Mouse (Mus musculus) ES-E14 (cell line): ENCODE data around the gene Esam. TPM values are rescaled to one million over a fixed set of nuclear protein-coding genes. Genes with fewer than 3 reads are reported as not detected.

Experiments used
- DNase-seq: peaks from one replicate; pipeline ENCODE4 v3.0.0-alpha.2; 2013; ENCODE audit warnings: low read depth, low spot score
- H3K27ac ChIP-seq: 2 replicates; pipeline ENCODE4 v1.5.1; 2012; ENCODE audit warnings: low read depth, mild to moderate bottlenecking, low read length, moderate library complexity, mixed read lengths; ENCODE audit not compliant: poor library complexity, insufficient read depth, severe bottlenecking
- H3K36me3 ChIP-seq: 2 replicates; pipeline ENCODE4 v1.6.1; 2012; ENCODE audit warnings: mild to moderate bottlenecking, low read length, moderate library complexity, mixed read lengths; ENCODE audit not compliant: control insufficient read depth, poor library complexity, insufficient read depth, severe bottlenecking
- H3K4me1 ChIP-seq, 2 experiments: fragments of 150-350 bp in 1 of 2; sonication (generic) in 1 of 2; 2 replicates each; pipeline ENCODE4 v1.6.1; 2012; ENCODE audit warnings: low read length in 2 of 2, mild to moderate bottlenecking in 1 of 2, mixed read lengths in 1 of 2; ENCODE audit not compliant: control insufficient read depth in 2 of 2, insufficient read depth in 2 of 2, poor library complexity in 1 of 2
- H3K4me3 ChIP-seq, 2 experiments: fragments of 150-350 bp in 1 of 2; sonication (generic) in 1 of 2; 2 replicates each; pipeline ENCODE4 v1.5.1; 2012; ENCODE audit warnings: low read length in 2 of 2, low read depth in 1 of 2, mild to moderate bottlenecking in 1 of 2, mixed read lengths in 1 of 2; ENCODE audit not compliant: insufficient read depth in 1 of 2, poor library complexity in 1 of 2, severe bottlenecking in 1 of 2
- H3K9ac ChIP-seq: 2 replicates; pipeline ENCODE4 v1.6.1; 2012; ENCODE audit warnings: low read depth, mild to moderate bottlenecking, low read length, mixed read lengths; ENCODE audit not compliant: poor library complexity, insufficient read depth, severe bottlenecking
- H3K9me3 ChIP-seq: fragments of 150-350 bp; sonication (generic); 2 replicates; pipeline ENCODE4 v1.6.1; 2012; ENCODE audit warnings: low read depth, mild to moderate bottlenecking, low read length; ENCODE audit not compliant: control insufficient read depth, insufficient read depth
- CHD2 ChIP-seq: IDR thresholded peaks from 2 replicates; pipeline ENCODE4 v1.6.1; 2014; ENCODE audit warnings: mild to moderate bottlenecking, low read depth, low read length, inconsistent platforms
- HCFC1 ChIP-seq: IDR thresholded peaks from 2 replicates; pipeline ENCODE4 v1.6.1; 2012; ENCODE audit warnings: low read length, inconsistent platforms, borderline replicate concordance; ENCODE audit not compliant: insufficient read depth
- MAFK ChIP-seq: IDR thresholded peaks from 2 replicates; pipeline ENCODE4 v1.6.1; 2014; ENCODE audit warnings: mild to moderate bottlenecking, low read depth, low read length, inconsistent platforms; ENCODE audit not compliant: insufficient read depth
- ZC3H11A ChIP-seq: IDR thresholded peaks from 2 replicates; pipeline ENCODE4 v1.6.1; 2012; ENCODE audit warnings: low read depth, mild to moderate bottlenecking, inconsistent platforms, low read length, borderline replicate concordance
- ZNF384 ChIP-seq: IDR thresholded peaks from 2 replicates; pipeline ENCODE4 v1.6.1; 2012; ENCODE audit warnings: low read depth, low read length, inconsistent platforms
- in situ Hi-C, 2 experiments: fragments of 600-800 bp; cut with MboI; formaldehyde crosslinking; loops; one replicate each; pipeline ENCODE4 v1.15.1; 2025; ENCODE audit warnings: low sequenced_read_pairs in 2 of 2, inconsistent platforms in 1 of 2; ENCODE audit not compliant: unreplicated experiment in 2 of 2
- total RNA-seq: library from RNA; depleted of rRNA; stranded (reverse); fragments of 300-350 nt; gene quantifications from 2 replicates; pipeline ENCODE4 v1.2.3, GENCODE M21; 2012

Gene Esam
- total RNA-seq, 1 experiment, result 6.5 TPM

- in situ Hi-C loops, result no loop called here
- no peak overlapping the region for H3K27ac ChIP-seq
Observed at GRCm38 (mm10) chr9:37537658-37538250, 9.9 kb downstream of the Esam start.

GRCm38 (mm10) chr9:37539170-37540025 is 11.5 kb downstream of the Esam start, which contains the start of gene Vsig2:
Gene Vsig2 (plus strand): TSS chr9:37539255.
- H3K9me3 ChIP-seq, result no peaks in the 10 kb centered on the region
- peak within 1 kb of the TSS; percentile 11; the same call in 1 of the 2 replicates for H3K9ac ChIP-seq
- H3K27ac ChIP-seq, result no peak within 1 kb of the TSS
- in situ Hi-C loops, result loop anchor here in 1 of 2 experiments (10.0 kb wide), 1 partner anchor 105 kb away; the partner anchor contains the start of gene Robo3
- no peak for DNase-seq
- peak within 1 kb of the TSS; percentile 45 to 47; a peak in 3 of 4 replicates for H3K4me3 ChIP-seq
- H3K36me3 ChIP-seq, result no peaks in the 10 kb centered on the region; the same call in 1 of the 2 replicates
- peaks cover 2 to 13% of the 10 kb centered on the region in 2 experiments; a peak in 1 of 4 replicates for H3K4me1 ChIP-seq
- no peak for TF ChIP-seq CHD2
- TF ChIP-seq ZC3H11A, result no peak

More at GRCm38 (mm10) chr9:37537658-37538250, 9.9 kb downstream of the Esam start:
- H3K9me3 ChIP-seq, result no peaks in the 10 kb centered on the region
- TF ChIP-seq CHD2 (no peak), HCFC1 (no peak), ZC3H11A (no peak), ZNF384 (no peak), MAFK (no peak)
- peaks cover 0 to 10% of the 10 kb centered on the region in 2 experiments; a peak in 1 of 4 replicates for H3K4me1 ChIP-seq
- no peak overlapping the region for H3K9ac ChIP-seq
- DNase-seq, result no peak
- no peak overlapping the region for H3K4me3 ChIP-seq
- H3K36me3 ChIP-seq, result peaks cover 3% of the 10 kb centered on the region; the same call in 1 of the 2 replicates

GRCm38 (mm10) chr9:37540226-37540625 is 12.3 kb downstream of the Esam start:
- in situ Hi-C loops, result loop anchor here in 1 of 2 experiments (10.0 kb wide), 1 partner anchor 105 kb away; the partner anchor contains the start of gene Robo3
- Histone ChIP-seq H3K9ac (no peak overlapping the region; the same call in 1 of the 2 replicates), H3K27ac (no peak overlapping the region), H3K36me3 (no peaks in the 10 kb centered on the region; the same call in 1 of the 2 replicates), H3K4me3 (no peak overlapping the region; a peak in 1 of 4 replicates), H3K4me1 (peaks cover 2 to 18% of the 10 kb centered on the region in 2 experiments; a peak in 1 of 4 replicates), H3K9me3 (no peaks in the 10 kb centered on the region)
- no peak for DNase-seq
- no peak for TF ChIP-seq MAFK
- TF ChIP-seq ZC3H11A, result no peak
- TF ChIP-seq ZNF384, result no peak
- TF ChIP-seq HCFC1, result no peak
- TF ChIP-seq CHD2, result no peak

- Histone ChIP-seq H3K4me1 (peaks cover 2 to 20% of the 10 kb centered on the region in 2 experiments; a peak in 1 of 4 replicates), H3K4me3 (no peak overlapping the region), H3K9me3 (no peaks in the 10 kb centered on the region), H3K9ac (no peak overlapping the region), H3K36me3 (no peaks in the 10 kb centered on the region; the same call in 1 of the 2 replicates), H3K27ac (no peak overlapping the region)
- in situ Hi-C loops, result loop anchor here in 1 of 2 experiments (10.0 kb wide), 1 partner anchor 106 kb away; the partner anchor contains the start of gene Robo3
- no peak for DNase-seq
- no peak for TF ChIP-seq CHD2
- no peak for TF ChIP-seq ZNF384
- no peak for TF ChIP-seq MAFK
- no peak for TF ChIP-seq HCFC1
- no peak for TF ChIP-seq ZC3H11A
Observed at GRCm38 (mm10) chr9:37540701-37541575, 13.1 kb downstream of the Esam start.
